Mouse (Mus musculus) layer of hippocampus, postnatal 25 days (tissue): ENCODE measurements at regions not wholly inside any gene's neighbourhood (a gene's known extent, or its start where the extent isn't known, plus 50 kb on each side); places are given as distances from the start of the nearest gene placed in this dataset.
A peak's percentile ranks its signal among the peaks of the same experiment; 100 is the strongest.

ENCODE experiments used
- DNase-seq, 2 experiments: peaks; one replicate each; pipeline ENCODE4 v3.0.0; 2022; ENCODE audit warnings: mixed read lengths in 2 of 2, low spot score in 1 of 2; ENCODE audit errors: extremely low spot score in 1 of 2

- no peak for DNase-seq
Measured at GRCm38 (mm10) chr1:128747196-128747790, 155.2 kb upstream of the Cxcr4 start.

GRCm38 (mm10) chr1:128746461-128747009 is 154.4 kb upstream of the Cxcr4 start:
- DNase-seq, result no peak

GRCm38 (mm10) chr1:128740616-128741015 is 148.5 kb upstream of the Cxcr4 start:
- DNase-seq, result peak in 1 of 2 experiments; percentile 10

GRCm38 (mm10) chr1:128738152-128738551 is 146.1 kb upstream of the Cxcr4 start:
- no peak for DNase-seq

GRCm38 (mm10) chr1:128734857-128735256 is 142.8 kb upstream of the Cxcr4 start:
- DNase-seq, result no peak

GRCm38 (mm10) chr1:128731445-128731844 is 139.4 kb upstream of the Cxcr4 start:
- no peak for DNase-seq

- DNase-seq, result no peak
Measured at GRCm38 (mm10) chr1:128724433-128725091, 132.5 kb upstream of the Cxcr4 start.

- no peak for DNase-seq
Measured at GRCm38 (mm10) chr1:128723843-128724242, 131.8 kb upstream of the Cxcr4 start.

- no peak for DNase-seq
Measured at GRCm38 (mm10) chr1:128722061-128722471, 130.0 kb upstream of the Cxcr4 start.

- no peak for DNase-seq
Measured at GRCm38 (mm10) chr1:128714843-128715242, 122.8 kb upstream of the Cxcr4 start.

GRCm38 (mm10) chr1:128712876-128713275 is 120.8 kb upstream of the Cxcr4 start:
- DNase-seq, result no peak

GRCm38 (mm10) chr1:128711121-128711520 is 119.0 kb upstream of the Cxcr4 start:
- DNase-seq, result no peak

- no peak for DNase-seq
Measured at GRCm38 (mm10) chr1:128707747-128708146, 115.7 kb upstream of the Cxcr4 start.

GRCm38 (mm10) chr1:128706167-128706566 is 114.1 kb upstream of the Cxcr4 start:
- no peak for DNase-seq

GRCm38 (mm10) chr1:128705071-128705503 is 113.0 kb upstream of the Cxcr4 start:
- DNase-seq, result no peak

- no peak for DNase-seq
Measured at GRCm38 (mm10) chr1:128701326-128701725, 109.2 kb upstream of the Cxcr4 start.

GRCm38 (mm10) chr1:128697962-128698361 is 105.9 kb upstream of the Cxcr4 start:
- DNase-seq, result no peak

GRCm38 (mm10) chr1:128695936-128696335 is 103.8 kb upstream of the Cxcr4 start:
- DNase-seq, result no peak

GRCm38 (mm10) chr1:128692799-128693198 is 100.7 kb upstream of the Cxcr4 start:
- DNase-seq, result no peak

- DNase-seq, result no peak
Measured at GRCm38 (mm10) chr1:128692313-128692712, 100.2 kb upstream of the Cxcr4 start.

GRCm38 (mm10) chr1:128687236-128687927 is 95.3 kb upstream of the Cxcr4 start:
- DNase-seq, result no peak
